Mouse (Mus musculus): ENCODE measurements at regions not wholly inside any gene's neighbourhood (a gene's known extent, or its start where the extent isn't known, plus 50 kb on each side); places are given as distances from the start of the nearest gene placed in this dataset.
"Not testable (repeated sequence)": the region's sequence is repeated elsewhere in the genome, so short reads cannot be mapped to it uniquely, and the experiment has no call there.

- no peak for DNase-seq (ENCODE audit: low read depth)
These were observed 146.2 kb upstream of the Hes1 start for GRCm38 (mm10) chr16:29917989-29918388.

- no peak for DNase-seq (ENCODE audit: low read depth)
These were observed 145.8 kb upstream of the Hes1 start for GRCm38 (mm10) chr16:29918396-29918795.

GRCm38 (mm10) chr16:29920940-29921339, 143.2 kb upstream of the Hes1 start:
- peak; percentile 18 for DNase-seq (ENCODE audit: low read depth)

- no peak for DNase-seq (ENCODE audit: low read depth)
These were observed 142.8 kb upstream of the Hes1 start for GRCm38 (mm10) chr16:29921385-29921784.

- not testable (repeated sequence) for DNase-seq (ENCODE audit: low read depth)
These were observed 136.9 kb upstream of the Hes1 start for GRCm38 (mm10) chr16:29927276-29927675.

GRCm38 (mm10) chr16:29928291-29928690, 135.9 kb upstream of the Hes1 start:
- DNase-seq (ENCODE audit: low read depth): no peak

- DNase-seq (ENCODE audit: low read depth): no peak
These were observed 132.3 kb upstream of the Hes1 start for GRCm38 (mm10) chr16:29931746-29932351.

- DNase-seq (ENCODE audit: low read depth): no peak
These were observed 129.5 kb upstream of the Hes1 start for GRCm38 (mm10) chr16:29934649-29935048.

- DNase-seq (ENCODE audit: low read depth): no peak
These were observed 125.5 kb upstream of the Hes1 start for GRCm38 (mm10) chr16:29938700-29939099.

- DNase-seq (ENCODE audit: low read depth): no peak
These were observed 124.8 kb upstream of the Hes1 start for GRCm38 (mm10) chr16:29939331-29939850.

- DNase-seq (ENCODE audit: low read depth): no peak
These were observed 124.1 kb upstream of the Hes1 start for GRCm38 (mm10) chr16:29939869-29940707.

GRCm38 (mm10) chr16:29942111-29942510, 122.1 kb upstream of the Hes1 start:
- DNase-seq (ENCODE audit: low read depth): peak; percentile 16

GRCm38 (mm10) chr16:29943963-29944860, 120.0 kb upstream of the Hes1 start:
- peak; percentile 84 for DNase-seq (ENCODE audit: low read depth)

GRCm38 (mm10) chr16:29944966-29945365, 119.2 kb upstream of the Hes1 start:
- DNase-seq (ENCODE audit: low read depth): no peak

GRCm38 (mm10) chr16:29945376-29945890, 118.8 kb upstream of the Hes1 start:
- peak; percentile 84 for DNase-seq (ENCODE audit: low read depth)

GRCm38 (mm10) chr16:29945891-29946598, 118.1 kb upstream of the Hes1 start:
- DNase-seq (ENCODE audit: low read depth): peak; percentile 60

- DNase-seq (ENCODE audit: low read depth): no peak
These were observed 117.2 kb upstream of the Hes1 start for GRCm38 (mm10) chr16:29946966-29947365.

GRCm38 (mm10) chr16:29947670-29948069, 116.5 kb upstream of the Hes1 start:
- peak; percentile 71 for DNase-seq (ENCODE audit: low read depth)

GRCm38 (mm10) chr16:29950136-29950535, 114.0 kb upstream of the Hes1 start:
- no peak for DNase-seq (ENCODE audit: low read depth)

GRCm38 (mm10) chr16:29950791-29951190, 113.4 kb upstream of the Hes1 start:
- DNase-seq (ENCODE audit: low read depth): no peak

GRCm38 (mm10) chr16:29954700-29955099, 109.5 kb upstream of the Hes1 start:
- DNase-seq (ENCODE audit: low read depth): no peak
